In genomic region chr7:45138403-45138802, GRCm38 (mm10) we compare ENCODE assay signal across 32 mouse cellular contexts. TPM values are rescaled to one million over a fixed set of nuclear protein-coding genes. Genes with fewer than 3 reads are reported as not detected.
DNase-seq lines count a peak whose midpoint lies in the region; ATAC-seq and TF ChIP-seq lines count a peak whose summit lies in the region.
"Had no signal": no experiment of that assay in that cellular context is flagged by ENCODE, and none has a peak within 500 bp of the region (broad histone marks: within the 10 kb centered on the region; RNA-seq: fewer than 3 reads in every experiment).

No protein-coding gene starts in this region.

- H3K4me2 ChIP-seq in forebrain, embryonic 11.5 days (ENCODE audit: low read depth, low read length, severe bottlenecking): no peak overlapping the region
- no peak overlapping the region for H3K4me2 ChIP-seq in limb, embryonic 12.5 days
- no peak overlapping the region for H3K4me2 ChIP-seq in CH12.LX (ENCODE audit: insufficient read depth, low read depth, poor library complexity, severe bottlenecking)
- H3K4me2 ChIP-seq in liver, embryonic 13.5 days: peak overlapping the region; percentile 95
- H3K4me2 ChIP-seq: forebrain, embryonic 15.5 days; kidney, embryonic 15.5 days; lung, embryonic 15.5 days had no signal

- H3K36me3 ChIP-seq in forebrain, embryonic 10.5 days (replicated peaks): peaks cover 22% of the 10 kb centered on the region
- no peaks in the 10 kb centered on the region for H3K36me3 ChIP-seq in forebrain, embryonic 11.5 days (ENCODE audit: control insufficient read depth, insufficient read depth, low read length)
- H3K36me3 ChIP-seq in limb, embryonic 12.5 days: peaks cover 22% of the 10 kb centered on the region
- peaks cover 24% of the 10 kb centered on the region for H3K36me3 ChIP-seq in limb, embryonic 10.5 days
- H3K36me3 ChIP-seq in CH12.LX (replicated peaks in 1 of 2; ENCODE audit: control insufficient read depth in 1 of 2, insufficient read depth in 1 of 2, low read length in 1 of 2): peaks cover 6 to 33% of the 10 kb centered on the region in 2 experiments
- peaks cover 21% of the 10 kb centered on the region for H3K36me3 ChIP-seq in liver, embryonic 13.5 days
- H3K36me3 ChIP-seq: forebrain, embryonic 15.5 days had no signal

- no peak for TF ChIP-seq CTCF in CH12.LX (conservative IDR thresholded peaks at IDR 0.05 in 1 of 2, IDR thresholded peaks at IDR 0.05 in 1 of 2; ENCODE audit: low read depth in 2 of 2, low read length in 2 of 2)

- in situ Hi-C loops in CH12.LX (cut with MboI; ENCODE audit: low pct_ligation_motif_present, low pct_unique_long_range_greater_than_20kb, low sequenced_read_pairs): no loop called here

- no peaks in the 10 kb centered on the region for H3K9me3 ChIP-seq in forebrain, embryonic 10.5 days
- H3K9me3 ChIP-seq in forebrain, embryonic 11.5 days (ENCODE audit: control insufficient read depth, low read length): no peaks in the 10 kb centered on the region
- peaks cover 1% of the 10 kb centered on the region; the same call in 1 of the 2 replicates for H3K9me3 ChIP-seq in limb, embryonic 12.5 days
- no peaks in the 10 kb centered on the region for H3K9me3 ChIP-seq in limb, embryonic 10.5 days (replicated peaks)
- H3K9me3 ChIP-seq in CH12.LX (replicated peaks; ENCODE audit: low read length): peaks cover under 1% of the 10 kb centered on the region
- no peaks in the 10 kb centered on the region for H3K9me3 ChIP-seq in liver, embryonic 13.5 days (replicated peaks)
- H3K9me3 ChIP-seq: forebrain, embryonic 15.5 days; kidney, embryonic 15.5 days; lung, embryonic 15.5 days; midbrain, embryonic 10.5 days had no signal

- DNase-seq in forebrain, embryonic 10.5 days (ENCODE audit: extremely low spot score, low spot score): no peak
- no peak for DNase-seq in forebrain, embryonic 11.5 days (ENCODE audit: low spot score)
- DNase-seq in limb, embryonic 10.5 days (ENCODE audit: low spot score): no peak
- no peak for DNase-seq in CH12.LX (ENCODE audit: extremely low read depth)
- no peak for DNase-seq in liver, embryonic 13.5 days
- DNase-seq in layer of hippocampus, postnatal 14 days (ENCODE audit: low spot score in 2 of 2): no peak
- DNase-seq: adrenal gland, adult 8-10 months; cerebellum, adult 2 months; cerebellum, postnatal 14 days; heart, postnatal 10 days; kidney, adult 18-20 months; kidney, postnatal 25 days; left cerebral cortex, postnatal 4 days; right cerebral cortex, postnatal 25 days; spleen, adult 18-20 months; thymus, adult 2 months; thymus, postnatal 36 days had no signal

- H3K27ac ChIP-seq in forebrain, embryonic 10.5 days: 0 out of 2 replicates have a peak overlapping the region, but pooled peaks have one; percentile 20
- H3K27ac ChIP-seq in forebrain, embryonic 11.5 days (ENCODE audit: low read depth, low read length): no peak overlapping the region
- H3K27ac ChIP-seq in limb, embryonic 12.5 days: no peak overlapping the region
- H3K27ac ChIP-seq in limb, embryonic 10.5 days: no peak overlapping the region
- no peak overlapping the region for H3K27ac ChIP-seq in CH12.LX (ENCODE audit: insufficient read depth, low read depth)
- peak overlapping the region; percentile 89; the same call in 1 of the 2 replicates for H3K27ac ChIP-seq in liver, embryonic 13.5 days
- H3K27ac ChIP-seq: forebrain, embryonic 15.5 days; kidney, embryonic 15.5 days; liver, embryonic 14.5 days; lung, embryonic 15.5 days; midbrain, embryonic 10.5 days had no signal

- no peaks in the 10 kb centered on the region for H3K79me2 ChIP-seq in CH12.LX (replicated peaks; ENCODE audit: control insufficient read depth, extremely low read depth, insufficient read depth, poor library complexity, severe bottlenecking)

- TF ChIP-seq RAD21 in CH12.LX (IDR thresholded peaks at IDR 0.05; ENCODE audit: low read depth, low read length): no peak

- H3K27me3 ChIP-seq in forebrain, embryonic 10.5 days (ENCODE audit: poor library complexity, severe bottlenecking): peaks cover 39% of the 10 kb centered on the region
- H3K27me3 ChIP-seq in forebrain, embryonic 11.5 days (ENCODE audit: control insufficient read depth, insufficient read depth, low read length): peaks cover 2% of the 10 kb centered on the region; the same call in 1 of the 2 replicates
- H3K27me3 ChIP-seq in limb, embryonic 12.5 days: peaks cover 28% of the 10 kb centered on the region
- H3K27me3 ChIP-seq in limb, embryonic 10.5 days (ENCODE audit: low read depth, poor library complexity, severe bottlenecking): peaks cover 36% of the 10 kb centered on the region
- no peaks in the 10 kb centered on the region for H3K27me3 ChIP-seq in CH12.LX (replicated peaks)
- no peaks in the 10 kb centered on the region for H3K27me3 ChIP-seq in liver, embryonic 13.5 days
- H3K27me3 ChIP-seq: forebrain, embryonic 15.5 days; lung, embryonic 15.5 days had no signal

- no peak overlapping the region for H3K9ac ChIP-seq in forebrain, embryonic 11.5 days (ENCODE audit: low read length)
- H3K9ac ChIP-seq in limb, embryonic 12.5 days (replicated peaks): 0 out of 2 replicates have a peak overlapping the region, but pooled peaks have one; percentile 9
- H3K9ac ChIP-seq in CH12.LX (ENCODE audit: insufficient read depth, low read depth): no peak overlapping the region
- peak overlapping the region; percentile 87; the same call in 1 of the 2 replicates for H3K9ac ChIP-seq in liver, embryonic 13.5 days
- H3K9ac ChIP-seq: forebrain, embryonic 15.5 days; kidney, embryonic 15.5 days; liver, embryonic 14.5 days; lung, embryonic 15.5 days had no signal

- peaks cover 28% of the 10 kb centered on the region for H3K4me1 ChIP-seq in forebrain, embryonic 10.5 days
- H3K4me1 ChIP-seq in forebrain, embryonic 11.5 days (replicated peaks; ENCODE audit: control insufficient read depth, insufficient read depth, low read length): peaks cover 4% of the 10 kb centered on the region; the same call in 1 of the 2 replicates
- peaks cover 10% of the 10 kb centered on the region for H3K4me1 ChIP-seq in limb, embryonic 12.5 days (replicated peaks)
- peaks cover 13% of the 10 kb centered on the region for H3K4me1 ChIP-seq in limb, embryonic 10.5 days
- peaks cover 5 to 34% of the 10 kb centered on the region in 2 experiments for H3K4me1 ChIP-seq in CH12.LX (ENCODE audit: control insufficient read depth in 1 of 2, insufficient read depth in 2 of 2)
- H3K4me1 ChIP-seq in liver, embryonic 13.5 days (replicated peaks): peaks cover 60% of the 10 kb centered on the region

- TF ChIP-seq POLR2A in CH12.LX (IDR thresholded peaks at IDR 0.05; ENCODE audit: low read depth, low read length): no peak

- H3K4me3 ChIP-seq in forebrain, embryonic 10.5 days: no peak overlapping the region
- no peak overlapping the region for H3K4me3 ChIP-seq in forebrain, embryonic 11.5 days (ENCODE audit: low read depth, low read length)
- H3K4me3 ChIP-seq in limb, embryonic 12.5 days (replicated peaks): no peak overlapping the region
- H3K4me3 ChIP-seq in limb, embryonic 10.5 days: no peak overlapping the region
- H3K4me3 ChIP-seq in CH12.LX (replicated peaks in 1 of 3; ENCODE audit: low read depth in 2 of 3, low read length in 2 of 3, poor library complexity in 1 of 3): no peak overlapping the region
- H3K4me3 ChIP-seq in liver, embryonic 13.5 days (replicated peaks): no peak overlapping the region
- H3K4me3 ChIP-seq: forebrain, embryonic 15.5 days; kidney, embryonic 15.5 days; lung, embryonic 15.5 days; midbrain, embryonic 10.5 days had no signal

- ATAC-seq in forebrain, embryonic 11.5 days (replicated peaks; ENCODE audit: low FRiP score): no peak
- ATAC-seq in limb, embryonic 12.5 days (ENCODE audit: insufficient number of reproducible peaks, insufficient read depth, low FRiP score, low TSS enrichment, low read depth): no peak
- ATAC-seq in liver, embryonic 13.5 days (ENCODE audit: low read depth): no peak
- ATAC-seq: activated CD4-positive, CD25-positive, alpha-beta regulatory T cell, adult 4 months; forebrain, embryonic 15.5 days; hindbrain, embryonic 16.5 days; midbrain, embryonic 16.5 days had no signal

- dilution Hi-C loops in CH12.LX (cut with MboI; ENCODE audit: extremely low pct_ligation_motif_present, extremely low pct_unique_long_range_greater_than_20kb, low sequenced_read_pairs): no loop called here

- WGBS in forebrain, embryonic 10.5 days: 81% methylated on average over 1 of the region's 1 CpGs
- WGBS in forebrain, embryonic 11.5 days: 79% methylated on average over 1 of the region's 1 CpGs
- WGBS in limb, embryonic 12.5 days: 81% methylated on average over 1 of the region's 1 CpGs
- WGBS in limb, embryonic 10.5 days: 80% methylated on average over 1 of the region's 1 CpGs
- 56% methylated on average over 1 of the region's 1 CpGs for WGBS in liver, embryonic 13.5 days (ENCODE audit: insufficient replicate concordance)

- TF ChIP-seq EP300 in CH12.LX (IDR thresholded peaks at IDR 0.05; ENCODE audit: low read length): no peak

RNA-seq across cellular contexts. Expression of gene Flt3l, which starts 2.2 kb away (rescaled TPM):
- polyA plus RNA-seq in forebrain, embryonic 10.5 days (2016; fragmentation: Nextera tagmentation; extraction: Ambion mirVana): 1.1 and 1.4 TPM in 2 replicates
- 1.2 and 1.8 TPM in 2 replicates for polyA plus RNA-seq in forebrain, embryonic 11.5 days (2014; fragmentation: Nextera tagmentation; extraction: Ambion mirVana)
- polyA plus RNA-seq in limb, embryonic 12.5 days (2016; fragmentation: Nextera tagmentation; extraction: Ambion mirVana): 0.71 and 0.83 TPM in 2 replicates
- polyA plus RNA-seq in limb, embryonic 10.5 days (2016; fragmentation: Nextera tagmentation; extraction: Ambion mirVana): 1.4 and 1.5 TPM in 2 replicates
- total RNA-seq in CH12.LX (2012; rRNA removed) (4.0 and 4.9 TPM in 2 replicates), CH12.LX (2014; rRNA removed) (4.3 and 4.6 TPM in 2 replicates)
- 11.4 and 14.9 TPM in 2 replicates for polyA plus RNA-seq in CH12.LX (2012; ENCODE audit: insufficient read length, low read depth)
- 4.5 and 5.4 TPM in 2 replicates for polyA plus RNA-seq in liver, embryonic 13.5 days (2015; fragmentation: Nextera tagmentation; extraction: Ambion mirVana)
- total RNA-seq in layer of hippocampus, postnatal 14 days (2021): 1 to 10 TPM; 4.5 to 5.8 TPM

RNA-seq across cellular contexts. Expression of gene Gm45713, which starts 2.4 kb away (rescaled TPM):
- polyA plus RNA-seq in forebrain, embryonic 10.5 days (2016; fragmentation: Nextera tagmentation; extraction: Ambion mirVana): 0.11 and 0.27 TPM in 2 replicates
- 0.45 and 0.55 TPM in 2 replicates for polyA plus RNA-seq in forebrain, embryonic 11.5 days (2014; fragmentation: Nextera tagmentation; extraction: Ambion mirVana)
- polyA plus RNA-seq in limb, embryonic 12.5 days (2016; fragmentation: Nextera tagmentation; extraction: Ambion mirVana): 0.32 TPM in 1 of 2 replicates, not detected in the other
- not detected in 2 replicates for polyA plus RNA-seq in limb, embryonic 10.5 days (2016; fragmentation: Nextera tagmentation; extraction: Ambion mirVana)
- total RNA-seq in CH12.LX (2012; rRNA removed) (1.3 and 2.2 TPM in 2 replicates), CH12.LX (2014; rRNA removed) (not detected in 2 replicates)
- polyA plus RNA-seq in CH12.LX (2012; ENCODE audit: insufficient read length, low read depth): 1.4 TPM in 1 of 2 replicates, not detected in the other
- polyA plus RNA-seq in liver, embryonic 13.5 days (2015; fragmentation: Nextera tagmentation; extraction: Ambion mirVana): 0.12 and 0.37 TPM in 2 replicates
- total RNA-seq in layer of hippocampus, postnatal 14 days (2021): under 1 TPM in 1 of 2 experiments, not detected in 1; 0.39 TPM
- total RNA-seq: adrenal gland, adult 8-10 months; adrenal gland, postnatal 4 days; heart, postnatal 10 days; layer of hippocampus, adult 18-20 months; layer of hippocampus, postnatal 10 days; megakaryocyte progenitor cell, adult 5-6 weeks had no signal
- polyA plus RNA-seq: activated CD4-positive, CD25-positive, alpha-beta regulatory T cell, adult 4 months; forebrain, embryonic 15.5 days; hindbrain, embryonic 11.5 days; kidney, embryonic 15.5 days; midbrain, embryonic 16.5 days; stomach, embryonic 16.5 days had no signal

RNA-seq across cellular contexts. Expression of gene Rpl13a, which starts 9.8 kb away (rescaled TPM):
- polyA plus RNA-seq in forebrain, embryonic 10.5 days (2016; fragmentation: Nextera tagmentation; extraction: Ambion mirVana): 1,219 and 1,234 TPM in 2 replicates
- polyA plus RNA-seq in forebrain, embryonic 11.5 days (2014; fragmentation: Nextera tagmentation; extraction: Ambion mirVana): 1,136 and 1,164 TPM in 2 replicates
- 1,352 and 1,447 TPM in 2 replicates for polyA plus RNA-seq in limb, embryonic 12.5 days (2016; fragmentation: Nextera tagmentation; extraction: Ambion mirVana)
- 1,210 and 1,327 TPM in 2 replicates for polyA plus RNA-seq in limb, embryonic 10.5 days (2016; fragmentation: Nextera tagmentation; extraction: Ambion mirVana)
- 5,043 and 5,211 TPM in 2 replicates for total RNA-seq in CH12.LX (2012; rRNA removed)
- 2,822 and 2,851 TPM in 2 replicates for total RNA-seq in CH12.LX (2014; rRNA removed)
- polyA plus RNA-seq in CH12.LX (2012; ENCODE audit: insufficient read length, low read depth): 4,154 and 5,174 TPM in 2 replicates
- 972 and 1,063 TPM in 2 replicates for polyA plus RNA-seq in liver, embryonic 13.5 days (2015; fragmentation: Nextera tagmentation; extraction: Ambion mirVana)
- 100 to 1,000 TPM; 736 to 824 TPM for total RNA-seq in layer of hippocampus, postnatal 14 days (2021)

RNA-seq across cellular contexts. Expression of gene Rps11, which starts 14.2 kb away (rescaled TPM):
- polyA plus RNA-seq in forebrain, embryonic 10.5 days (2016; fragmentation: Nextera tagmentation; extraction: Ambion mirVana): 1,843 and 1,853 TPM in 2 replicates
- 1,418 and 1,481 TPM in 2 replicates for polyA plus RNA-seq in forebrain, embryonic 11.5 days (2014; fragmentation: Nextera tagmentation; extraction: Ambion mirVana)
- polyA plus RNA-seq in limb, embryonic 12.5 days (2016; fragmentation: Nextera tagmentation; extraction: Ambion mirVana): 1,572 and 1,576 TPM in 2 replicates
- polyA plus RNA-seq in limb, embryonic 10.5 days (2016; fragmentation: Nextera tagmentation; extraction: Ambion mirVana): 1,846 and 2,302 TPM in 2 replicates
- total RNA-seq in CH12.LX (2012; rRNA removed) (1,839 and 2,104 TPM in 2 replicates), CH12.LX (2014; rRNA removed) (898 and 923 TPM in 2 replicates)
- 1,465 and 1,699 TPM in 2 replicates for polyA plus RNA-seq in CH12.LX (2012; ENCODE audit: insufficient read length, low read depth)
- 1,277 and 1,372 TPM in 2 replicates for polyA plus RNA-seq in liver, embryonic 13.5 days (2015; fragmentation: Nextera tagmentation; extraction: Ambion mirVana)
- total RNA-seq in layer of hippocampus, postnatal 14 days (2021): 100 to 1,000 TPM; 427 to 461 TPM

RNA-seq across cellular contexts. Expression of gene Pih1d1, which starts 15.7 kb away (rescaled TPM):
- 98.5 and 99.6 TPM in 2 replicates for polyA plus RNA-seq in forebrain, embryonic 10.5 days (2016; fragmentation: Nextera tagmentation; extraction: Ambion mirVana)
- 95.9 and 110 TPM in 2 replicates for polyA plus RNA-seq in forebrain, embryonic 11.5 days (2014; fragmentation: Nextera tagmentation; extraction: Ambion mirVana)
- polyA plus RNA-seq in limb, embryonic 12.5 days (2016; fragmentation: Nextera tagmentation; extraction: Ambion mirVana): 91.8 and 93.0 TPM in 2 replicates
- 105 and 109 TPM in 2 replicates for polyA plus RNA-seq in limb, embryonic 10.5 days (2016; fragmentation: Nextera tagmentation; extraction: Ambion mirVana)
- total RNA-seq in CH12.LX (2012; rRNA removed): 69.3 and 74.1 TPM in 2 replicates
- total RNA-seq in CH12.LX (2014; rRNA removed): 37.2 and 37.4 TPM in 2 replicates
- polyA plus RNA-seq in CH12.LX (2012; ENCODE audit: insufficient read length, low read depth): 44.6 and 50.3 TPM in 2 replicates
- 51.7 and 54.8 TPM in 2 replicates for polyA plus RNA-seq in liver, embryonic 13.5 days (2015; fragmentation: Nextera tagmentation; extraction: Ambion mirVana)
- total RNA-seq in layer of hippocampus, postnatal 14 days (2021): 10 to 100 TPM; 46.1 to 46.5 TPM

Comparison
In these comparisons a context has a peak if more than half of its experiments do, and no peak if none do; other contexts are left out.
1. H3K27ac ChIP-seq: peak in forebrain, embryonic 10.5 days (single experiment) and liver, embryonic 13.5 days (single experiment); none in forebrain, embryonic 11.5 days (single experiment), limb, embryonic 12.5 days (single experiment), limb, embryonic 10.5 days (single experiment) and CH12.LX (single experiment).
2. H3K9ac ChIP-seq: peak in limb, embryonic 12.5 days (single experiment) and liver, embryonic 13.5 days (single experiment); none in forebrain, embryonic 11.5 days (single experiment) and CH12.LX (single experiment).